Mouse (Mus musculus): ENCODE results near the gene Slitrk5. TPM values are rescaled to one million over a fixed set of nuclear protein-coding genes. Genes with fewer than 3 reads are reported as not detected.

Slitrk5 gene
- polyA plus RNA-seq (2021; fragmentation: Nextera tagmentation) = 20.7 and 22.3 TPM in 2 replicates
- long read RNA-seq, experiment 1, transcript Slitrk5-202 (2 exons, 837 nt) = major isoform, 5 of 38 reads
- long read RNA-seq, experiment 1, partial matches to known transcripts = 29 of 38 reads
- long read RNA-seq, experiment 1, other reads (novel, unspliced or antisense) = 4 of 38 reads
- long read RNA-seq, experiment 2, full-length matches to known transcripts = 52 of 98 reads
- long read RNA-seq, experiment 2, partial matches to known transcripts = 0 of 98 reads
- long read RNA-seq, experiment 2, other reads (novel, unspliced or antisense) = 46 of 98 reads

DNA sequence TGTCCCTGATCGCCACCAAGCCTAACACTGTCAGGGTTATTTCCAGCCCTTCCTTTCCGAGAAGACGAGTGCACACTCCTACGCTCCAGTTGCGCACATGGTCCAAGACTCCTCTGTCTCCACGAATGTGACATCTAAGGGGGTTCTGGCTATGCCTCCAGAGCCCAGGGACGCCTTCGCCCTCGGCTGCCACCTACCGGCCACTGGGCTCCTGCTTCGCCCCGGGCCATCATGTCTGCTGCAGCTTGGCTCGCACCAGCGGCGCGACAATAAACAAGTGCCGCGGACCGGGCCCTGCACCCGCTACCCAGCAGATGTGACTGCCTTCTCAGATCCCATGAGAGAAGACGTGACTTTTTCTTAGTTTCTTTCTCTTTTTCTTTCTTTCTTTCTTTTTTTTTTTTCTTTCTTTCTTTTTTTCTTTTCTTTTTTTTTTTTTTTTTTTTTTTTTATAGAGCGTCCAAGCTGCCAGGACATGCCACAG, at the start of gene Slitrk5:
Gene Slitrk5, plus strand, starts transcription at position 434 of the 484 bp plus-strand sequence.

